Mouse (Mus musculus) left cerebral cortex, adult 2 months (tissue): Measurements from ENCODE around the gene Grhl1. TPM values are rescaled to one million over a fixed set of nuclear protein-coding genes. Genes with fewer than 3 reads are reported as not detected.
"Not testable (repeated sequence)": the region's sequence is repeated elsewhere in the genome, so short reads cannot be mapped to it uniquely, and the experiment has no call there.

Source experiments
- DNase-seq, 2 experiments: peaks; one replicate each; pipeline ENCODE4 v3.0.0; 2021 to 2022; ENCODE audit warnings: low spot score in 2 of 2, mixed read lengths in 1 of 2; ENCODE audit errors: extremely low spot score in 1 of 2
- H3K27ac ChIP-seq: fragments of 200-600 bp; 2 replicates; pipeline ENCODE4 v1.8.1; 2022
- H3K4me3 ChIP-seq: fragments of 200-600 bp; 2 replicates; pipeline ENCODE4 v1.8.1; 2022
- CTCF ChIP-seq: fragments of 200-600 bp; IDR thresholded peaks from 2 replicates; pipeline ENCODE4 v1.8.1; 2022; ENCODE audit warnings: antibody characterized with exemption, mild to moderate bottlenecking, moderate library complexity
- intact Hi-C: fragments of 180-260 bp; cut with DNase I; formaldehyde crosslinking; loops from one replicate; pipeline ENCODE4 v1.15.1; 2025
- long read RNA-seq, 2 experiments: library from polyadenylated mRNA; stranded (forward); transcript quantifications; one replicate each; pipeline ENCODE4 v2.0.0; 2021; ENCODE audit warnings: borderline mapping rate in 2 of 2
- total RNA-seq, 2 experiments: library from RNA; stranded (reverse); gene quantifications; 2 replicates each; pipeline ENCODE4 v1.2.3; 2021

The Grhl1 gene
- 10 to 100 TPM; 13.1 to 13.2 TPM for total RNA-seq
- long read RNA-seq, experiment 1, partial matches to known transcripts = 11 of 16 reads
- long read RNA-seq, experiment 1, other reads (novel, unspliced or antisense) = 5 of 16 reads
- long read RNA-seq, experiment 2, partial matches to known transcripts = 6 of 16 reads
- long read RNA-seq, experiment 2, other reads (novel, unspliced or antisense) = 10 of 16 reads

DNA sequence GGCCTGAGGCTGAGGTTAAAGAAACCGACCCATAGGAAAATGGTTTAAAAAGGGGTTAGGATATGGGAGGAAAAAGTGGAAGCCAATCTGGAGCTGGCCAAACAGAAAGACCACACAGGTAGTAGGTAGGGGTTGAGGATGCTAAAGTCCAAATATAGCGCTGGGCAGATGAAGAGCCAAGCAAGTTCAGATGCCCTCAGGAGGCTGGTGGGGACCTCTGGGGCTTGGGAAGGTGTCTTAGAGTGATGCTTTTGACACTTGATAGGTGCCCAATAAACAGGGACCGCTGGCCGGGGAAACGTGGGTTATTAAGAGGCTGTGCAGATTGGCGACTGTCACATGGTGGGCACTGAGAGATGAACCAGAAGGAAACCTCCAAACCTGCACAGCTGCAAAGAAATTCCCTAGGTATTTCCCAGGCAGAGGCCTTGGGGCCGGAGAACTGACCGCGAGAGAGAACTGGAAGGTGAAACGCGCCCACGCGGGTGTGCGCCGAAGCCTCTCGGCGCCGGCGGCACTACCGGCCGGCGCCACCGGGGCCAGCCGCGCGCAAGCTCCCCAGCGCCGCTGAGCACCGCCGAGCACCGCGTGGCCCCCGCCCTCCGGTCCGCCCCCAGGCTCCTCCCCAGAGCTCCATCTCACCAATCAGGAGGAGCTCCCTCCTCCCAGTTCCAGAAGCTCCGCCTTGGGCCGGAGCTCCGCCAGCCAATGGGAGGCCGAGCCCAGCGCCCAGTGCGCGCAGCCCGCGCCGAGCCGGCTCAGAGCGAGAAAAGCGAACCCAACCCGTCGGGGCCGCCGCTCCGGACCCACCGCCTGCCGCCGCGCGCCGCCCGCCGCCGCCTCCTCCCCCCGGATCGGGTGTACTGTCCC is at the start of gene Grhl1:
Gene Grhl1 (plus strand): TSS at position 761 of the 870 bp plus-strand sequence.
- H3K4me3 ChIP-seq = peak within 1 kb of the TSS; percentile 63
- intact Hi-C loops = no loop called here

DNA sequence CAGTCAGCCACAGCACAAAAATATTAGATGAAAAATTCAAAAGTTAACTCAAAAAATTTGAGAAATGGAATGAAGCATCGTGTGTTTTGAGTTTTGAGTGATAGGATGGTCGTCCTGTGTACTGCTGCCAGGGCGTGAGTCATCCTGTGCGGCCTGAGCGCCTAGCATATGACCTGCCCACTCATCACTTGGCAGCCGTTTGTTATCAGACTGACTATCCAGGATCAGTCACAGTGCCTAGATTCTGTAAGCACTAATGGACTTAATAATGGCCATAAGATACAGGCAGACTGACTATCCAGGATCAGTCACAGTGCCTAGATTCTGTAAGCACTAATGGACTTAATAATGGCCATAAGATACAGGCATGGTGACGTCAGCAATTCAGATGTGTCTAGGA is 47.0 kb upstream of the Grhl1 start:
- H3K27ac ChIP-seq, intact Hi-C loops, H3K4me3 ChIP-seq, DNase-seq: not testable (repeated sequence)

More for the DNA sequence above, at the start of gene Grhl1:
- H3K27ac ChIP-seq = peak within 1 kb of the TSS; percentile 83
- DNase-seq = peak; percentile 94 to 95
- TF ChIP-seq CTCF = peak; percentile 67

GRCm38 (mm10) chr12:24536390-24536789 is 35.7 kb upstream of the Grhl1 start:
- DNase-seq = no peak
- intact Hi-C loops = loop anchor here (5.0 kb wide), 1 partner anchor 61 kb away; no protein-coding TSS in a partner anchor
- peak overlapping the region; percentile 58; the same call in 1 of the 2 replicates for H3K27ac ChIP-seq

GRCm38 (mm10) chr12:24537201-24537600 is 34.9 kb upstream of the Grhl1 start:
- no peak for DNase-seq
- Histone ChIP-seq H3K4me3 (no peak overlapping the region), H3K27ac (peak overlapping the region; percentile 58)
- intact Hi-C loops = loop anchor here (5.0 kb wide), 1 partner anchor 60 kb away; no protein-coding TSS in a partner anchor
- no peak for TF ChIP-seq CTCF

More at GRCm38 (mm10) chr12:24536390-24536789, 35.7 kb upstream of the Grhl1 start:
- no peak for TF ChIP-seq CTCF
- H3K4me3 ChIP-seq = no peak overlapping the region

DNA sequence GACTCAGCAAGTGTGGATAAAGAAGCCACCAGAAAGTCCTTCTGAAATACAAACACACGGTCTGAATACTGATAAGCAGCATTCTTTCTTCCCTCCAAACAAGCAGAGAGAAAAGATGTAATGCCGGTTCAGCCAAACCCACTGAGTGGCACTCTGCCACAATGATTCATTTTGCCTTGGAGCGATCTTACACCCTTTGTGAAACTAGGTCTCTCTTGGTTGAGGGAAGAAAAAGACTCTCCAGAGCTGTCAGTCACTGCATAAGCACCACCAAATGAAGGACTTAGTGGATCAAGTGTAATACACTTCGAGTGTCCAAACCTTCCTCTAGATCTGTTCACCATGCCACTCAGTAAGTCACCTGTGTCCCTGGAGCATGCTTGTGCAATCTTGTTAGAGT is 34.1 kb upstream of the Grhl1 start:
- Histone ChIP-seq H3K4me3 (no peak overlapping the region), H3K27ac (peak overlapping the region; percentile 58)
- TF ChIP-seq CTCF = no peak
- peak in 1 of 2 experiments; percentile 48 for DNase-seq
- intact Hi-C loops = loop anchor here (5.0 kb wide), 1 partner anchor 59 kb away; no protein-coding TSS in a partner anchor

- no peak overlapping the region for H3K27ac ChIP-seq
- no peak overlapping the region for H3K4me3 ChIP-seq
- no peak for DNase-seq
- intact Hi-C loops = no loop called here
- TF ChIP-seq CTCF = no peak
Measured at GRCm38 (mm10) chr12:24541426-24542154, 30.5 kb upstream of the Grhl1 start.

- TF ChIP-seq CTCF = no peak
- no peak overlapping the region for H3K4me3 ChIP-seq
- no peak overlapping the region for H3K27ac ChIP-seq
Measured at GRCm38 (mm10) chr12:24547686-24548085, 24.4 kb upstream of the Grhl1 start.

GRCm38 (mm10) chr12:24548885-24549284 is 23.2 kb upstream of the Grhl1 start:
- no peak for TF ChIP-seq CTCF
- DNase-seq = no peak
- H3K4me3 ChIP-seq = no peak overlapping the region
- H3K27ac ChIP-seq = no peak overlapping the region
- intact Hi-C loops = no loop called here

More at GRCm38 (mm10) chr12:24547686-24548085, 24.4 kb upstream of the Grhl1 start:
- no peak for DNase-seq
- intact Hi-C loops = no loop called here

GRCm38 (mm10) chr12:24552531-24552930 is 19.6 kb upstream of the Grhl1 start:
- intact Hi-C loops = no loop called here
- no peak for TF ChIP-seq CTCF
- no peak for DNase-seq
- H3K4me3 ChIP-seq = no peak overlapping the region
- no peak overlapping the region for H3K27ac ChIP-seq

- DNase-seq = no peak
- Histone ChIP-seq H3K27ac (no peak overlapping the region), H3K4me3 (no peak overlapping the region)
- TF ChIP-seq CTCF = no peak
- intact Hi-C loops = no loop called here
Measured at GRCm38 (mm10) chr12:24555976-24556375, 16.1 kb upstream of the Grhl1 start.

GRCm38 (mm10) chr12:24563395-24563960 is 8.6 kb upstream of the Grhl1 start:
- no peak for DNase-seq
- Histone ChIP-seq H3K4me3 (no peak overlapping the region), H3K27ac (no peak overlapping the region)
- no peak for TF ChIP-seq CTCF
- intact Hi-C loops = no loop called here

DNA sequence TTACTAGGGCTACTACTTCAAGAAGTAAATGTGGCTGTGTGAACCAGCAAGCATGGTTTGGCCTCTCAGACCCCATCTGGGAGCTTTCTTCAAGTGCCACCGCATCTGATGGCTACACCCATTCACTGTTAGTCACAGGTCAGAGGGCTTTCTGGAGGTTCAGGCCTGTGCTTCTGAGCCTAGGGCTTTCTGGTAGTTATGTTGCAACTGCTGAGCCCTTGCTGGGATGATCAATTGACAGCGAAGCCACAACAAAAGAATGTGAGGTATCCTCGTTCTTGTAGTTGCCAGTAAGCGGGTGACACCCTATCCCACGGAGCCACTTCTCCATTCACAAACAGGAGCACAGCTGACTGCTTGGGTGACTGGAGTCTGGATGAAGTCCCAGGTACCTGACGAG is 6.8 kb upstream of the Grhl1 start:
- Histone ChIP-seq H3K27ac (no peak overlapping the region), H3K4me3 (no peak overlapping the region)
- no peak for TF ChIP-seq CTCF
- intact Hi-C loops = no loop called here
- DNase-seq = no peak
